Mouse (Mus musculus): ENCODE measurements around the gene Olfr344. TPM values are rescaled to one million over a fixed set of nuclear protein-coding genes. Genes with fewer than 3 reads are reported as not detected.

Olfr344 gene
- total RNA-seq (2014; rRNA removed; ENCODE audit: low replicate concordance) = not detected in 2 replicates
- polyA plus RNA-seq (2015; fragmentation: Nextera tagmentation; extraction: Ambion mirVana) = not detected in 2 replicates

- H3K27ac ChIP-seq (ENCODE audit: low read depth) = no peak within 1 kb of the TSS
- no peak within 1 kb of the TSS for H3K4me2 ChIP-seq (ENCODE audit: low read depth, low read length)
- no peak for ATAC-seq (ENCODE audit: insufficient read depth, low read depth)
- H3K4me1 ChIP-seq (ENCODE audit: control insufficient read depth, insufficient read depth) = no peaks in the 10 kb centered on the region
- TF ChIP-seq EP300 (IDR thresholded peaks at IDR 0.05; ENCODE audit: low read depth) (no peak), CTCF (IDR thresholded peaks at IDR 0.05; ENCODE audit: low read depth) (no peak)
- no peak within 1 kb of the TSS for H3K9ac ChIP-seq (replicated peaks; ENCODE audit: low read depth, low read length)
- WGBS = 65% methylated on average over 1 of the region's 1 CpGs
- no peaks in the 10 kb centered on the region for H3K9me3 ChIP-seq (replicated peaks; ENCODE audit: control insufficient read depth, low read length)
- H3K36me3 ChIP-seq (replicated peaks; ENCODE audit: control insufficient read depth, insufficient read depth, low read length) = no peaks in the 10 kb centered on the region
- DNase-seq (ENCODE audit: low spot score) = no peak
- no peaks in the 10 kb centered on the region for H3K27me3 ChIP-seq (ENCODE audit: control insufficient read depth, insufficient read depth, low read length)
- H3K4me3 ChIP-seq (ENCODE audit: low read depth, low read length) = no peak within 1 kb of the TSS
These were observed at the start of gene Olfr344 for GRCm38 (mm10) chr2:36566362-36566761. Gene Olfr344, plus strand, starts transcription at chr2:36566662.

GRCm38 (mm10) chr2:36524698-36525097 lies 41.8 kb upstream of the Olfr344 start, which contains the start of gene Olfr342:
Gene Olfr342, plus strand, starts transcription at chr2:36524998.
- TF ChIP-seq CTCF (IDR thresholded peaks at IDR 0.05; ENCODE audit: low read depth) (no peak), EP300 (IDR thresholded peaks at IDR 0.05; ENCODE audit: low read depth) (no peak)
- Histone ChIP-seq H3K4me2 (ENCODE audit: low read depth, low read length) (no peak within 1 kb of the TSS), H3K4me3 (ENCODE audit: low read depth, low read length) (no peak within 1 kb of the TSS)

GRCm38 (mm10) chr2:36565156-36565555 lies 1.3 kb upstream of the Olfr344 start:
- no peaks in the 10 kb centered on the region for H3K36me3 ChIP-seq (replicated peaks; ENCODE audit: control insufficient read depth, insufficient read depth, low read length)
- H3K4me1 ChIP-seq (ENCODE audit: control insufficient read depth, insufficient read depth) = no peaks in the 10 kb centered on the region
- H3K9me3 ChIP-seq (replicated peaks; ENCODE audit: control insufficient read depth, low read length) = no peaks in the 10 kb centered on the region
- DNase-seq (ENCODE audit: low spot score) (no peak), ATAC-seq (ENCODE audit: insufficient read depth, low read depth) (no peak)
- no peak for TF ChIP-seq EP300 (IDR thresholded peaks at IDR 0.05; ENCODE audit: low read depth)
- TF ChIP-seq CTCF (IDR thresholded peaks at IDR 0.05; ENCODE audit: low read depth) = no peak
- no peak overlapping the region for H3K4me3 ChIP-seq (ENCODE audit: low read depth, low read length)
- no peaks in the 10 kb centered on the region for H3K27me3 ChIP-seq (ENCODE audit: control insufficient read depth, insufficient read depth, low read length)
- no peak overlapping the region for H3K9ac ChIP-seq (replicated peaks; ENCODE audit: low read depth, low read length)
- no peak overlapping the region for H3K27ac ChIP-seq (ENCODE audit: low read depth)
- H3K4me2 ChIP-seq (ENCODE audit: low read depth, low read length) = no peak overlapping the region

More at GRCm38 (mm10) chr2:36524698-36525097, 41.8 kb upstream of the Olfr344 start, which contains the start of gene Olfr342:
- no peak within 1 kb of the TSS for H3K9ac ChIP-seq (replicated peaks; ENCODE audit: low read depth, low read length)
- 53% methylated on average over 3 of the region's 3 CpGs for WGBS
- 0 out of 2 replicates have a peak, but pooled peaks cover 4% of the 10 kb centered on the region for H3K9me3 ChIP-seq (replicated peaks; ENCODE audit: control insufficient read depth, low read length)
- H3K27me3 ChIP-seq (ENCODE audit: control insufficient read depth, insufficient read depth, low read length) = no peaks in the 10 kb centered on the region
- ATAC-seq (ENCODE audit: insufficient read depth, low read depth) = no peak
- H3K36me3 ChIP-seq (replicated peaks; ENCODE audit: control insufficient read depth, insufficient read depth, low read length) = no peaks in the 10 kb centered on the region
- H3K27ac ChIP-seq (ENCODE audit: low read depth) = no peak within 1 kb of the TSS
- DNase-seq (ENCODE audit: low spot score) = no peak
- no peaks in the 10 kb centered on the region for H3K4me1 ChIP-seq (ENCODE audit: control insufficient read depth, insufficient read depth)

- TF ChIP-seq CTCF (IDR thresholded peaks at IDR 0.05; ENCODE audit: low read depth) = no peak
- no peak for TF ChIP-seq EP300 (IDR thresholded peaks at IDR 0.05; ENCODE audit: low read depth)
- no peaks in the 10 kb centered on the region for H3K9me3 ChIP-seq (replicated peaks; ENCODE audit: control insufficient read depth, low read length)
- no peaks in the 10 kb centered on the region for H3K4me1 ChIP-seq (ENCODE audit: control insufficient read depth, insufficient read depth)
- no peak overlapping the region for H3K27ac ChIP-seq (ENCODE audit: low read depth)
- no peak overlapping the region for H3K4me2 ChIP-seq (ENCODE audit: low read depth, low read length)
- no peak overlapping the region for H3K4me3 ChIP-seq (ENCODE audit: low read depth, low read length)
- DNase-seq (ENCODE audit: low spot score) (no peak), ATAC-seq (ENCODE audit: insufficient read depth, low read depth) (no peak)
- H3K27me3 ChIP-seq (ENCODE audit: control insufficient read depth, insufficient read depth, low read length) = no peaks in the 10 kb centered on the region
- H3K9ac ChIP-seq (replicated peaks; ENCODE audit: low read depth, low read length) = no peak overlapping the region
- no peaks in the 10 kb centered on the region for H3K36me3 ChIP-seq (replicated peaks; ENCODE audit: control insufficient read depth, insufficient read depth, low read length)
These were observed 560 bp downstream of the Olfr344 start for GRCm38 (mm10) chr2:36567022-36567421.

GRCm38 (mm10) chr2:36567845-36568244 lies 1.4 kb downstream of the Olfr344 start:
- no peak for DNase-seq (ENCODE audit: low spot score)
- Histone ChIP-seq H3K9ac (replicated peaks; ENCODE audit: low read depth, low read length) (no peak overlapping the region), H3K27ac (ENCODE audit: low read depth) (no peak overlapping the region), H3K4me1 (ENCODE audit: control insufficient read depth, insufficient read depth) (no peaks in the 10 kb centered on the region), H3K36me3 (replicated peaks; ENCODE audit: control insufficient read depth, insufficient read depth, low read length) (no peaks in the 10 kb centered on the region), H3K9me3 (replicated peaks; ENCODE audit: control insufficient read depth, low read length) (no peaks in the 10 kb centered on the region), H3K27me3 (ENCODE audit: control insufficient read depth, insufficient read depth, low read length) (no peaks in the 10 kb centered on the region), H3K4me2 (ENCODE audit: low read depth, low read length) (no peak overlapping the region), H3K4me3 (ENCODE audit: low read depth, low read length) (no peak overlapping the region)
- no peak for ATAC-seq (ENCODE audit: insufficient read depth, low read depth)
- WGBS = 81% methylated on average over 3 of the region's 3 CpGs
- TF ChIP-seq CTCF (IDR thresholded peaks at IDR 0.05; ENCODE audit: low read depth) = no peak

Other genes starting within 250 kb of the Olfr344 start
- gene Olfr338, start 193.1 kb upstream of the Olfr344 start, total RNA-seq (2014; rRNA removed; ENCODE audit: low replicate concordance) = not detected in 2 replicates
- not detected in 2 replicates for gene Olfr338, start 193.1 kb upstream of the Olfr344 start, polyA plus RNA-seq (2015; fragmentation: Nextera tagmentation; extraction: Ambion mirVana)
- gene Olfr339, start 147.7 kb upstream of the Olfr344 start, total RNA-seq (2014; rRNA removed; ENCODE audit: low replicate concordance) = not detected in 2 replicates
- not detected in 2 replicates for gene Olfr339, start 147.7 kb upstream of the Olfr344 start, polyA plus RNA-seq (2015; fragmentation: Nextera tagmentation; extraction: Ambion mirVana)
- gene Olfr340, start 114.1 kb upstream of the Olfr344 start, total RNA-seq (2014; rRNA removed; ENCODE audit: low replicate concordance) = not detected in 2 replicates
- gene Olfr340, start 114.1 kb upstream of the Olfr344 start, polyA plus RNA-seq (2015; fragmentation: Nextera tagmentation; extraction: Ambion mirVana) = not detected in 2 replicates
- gene Olfr341, start 84.2 kb upstream of the Olfr344 start, total RNA-seq (2014; rRNA removed; ENCODE audit: low replicate concordance) = not detected in 2 replicates
- gene Olfr341, start 84.2 kb upstream of the Olfr344 start, polyA plus RNA-seq (2015; fragmentation: Nextera tagmentation; extraction: Ambion mirVana) = not detected in 2 replicates
- not detected in 2 replicates for gene Olfr342, start 41.7 kb upstream of the Olfr344 start, total RNA-seq (2014; rRNA removed; ENCODE audit: low replicate concordance)
- gene Olfr342, start 41.7 kb upstream of the Olfr344 start, polyA plus RNA-seq (2015; fragmentation: Nextera tagmentation; extraction: Ambion mirVana) = not detected in 2 replicates
- gene Olfr345, start 73.4 kb downstream of the Olfr344 start, total RNA-seq (2014; rRNA removed; ENCODE audit: low replicate concordance) = not detected in 2 replicates
- gene Olfr345, start 73.4 kb downstream of the Olfr344 start, polyA plus RNA-seq (2015; fragmentation: Nextera tagmentation; extraction: Ambion mirVana) = not detected in 2 replicates
- not detected in 2 replicates for gene Olfr346, start 119.1 kb downstream of the Olfr344 start, total RNA-seq (2014; rRNA removed; ENCODE audit: low replicate concordance)
- gene Olfr346, start 119.1 kb downstream of the Olfr344 start, polyA plus RNA-seq (2015; fragmentation: Nextera tagmentation; extraction: Ambion mirVana) = not detected in 2 replicates
- gene Olfr347, start 165.2 kb downstream of the Olfr344 start, total RNA-seq (2014; rRNA removed; ENCODE audit: low replicate concordance) = not detected in 2 replicates
- gene Olfr347, start 165.2 kb downstream of the Olfr344 start, polyA plus RNA-seq (2015; fragmentation: Nextera tagmentation; extraction: Ambion mirVana) = not detected in 2 replicates
- not detected in 2 replicates for gene Olfr348, start 217.6 kb downstream of the Olfr344 start, total RNA-seq (2014; rRNA removed; ENCODE audit: low replicate concordance)
- gene Olfr348, start 217.6 kb downstream of the Olfr344 start, polyA plus RNA-seq (2015; fragmentation: Nextera tagmentation; extraction: Ambion mirVana) = not detected in 2 replicates
- gene Olfr50, start 223.9 kb downstream of the Olfr344 start, total RNA-seq (2014; rRNA removed; ENCODE audit: low replicate concordance) = not detected in 2 replicates
- not detected in 2 replicates for gene Olfr50, start 223.9 kb downstream of the Olfr344 start, polyA plus RNA-seq (2015; fragmentation: Nextera tagmentation; extraction: Ambion mirVana)

All from heart, postnatal 0 days (tissue).